Mouse (Mus musculus) myocyte (in vitro differentiated cells): ENCODE results near the gene Sptlc3. TPM values are rescaled to one million over a fixed set of nuclear protein-coding genes. Genes with fewer than 3 reads are reported as not detected.

Experiments
- H3K27me3 ChIP-seq: one replicate; pipeline ENCODE4 v1.6.1; 2011; ENCODE audit not compliant: control insufficient read depth, insufficient read depth, insufficient read length
- H3K36me3 ChIP-seq: one replicate; pipeline ENCODE4 v1.6.1; 2011; ENCODE audit not compliant: control insufficient read depth, insufficient read depth
- H3K4me2 ChIP-seq: one replicate; pipeline ENCODE4 v1.6.1; 2011; ENCODE audit warnings: low read depth, control low read depth
- H3K4me3 ChIP-seq: one replicate; pipeline ENCODE4 v1.5.1; 2011; ENCODE audit warnings: mild to moderate bottlenecking, control low read depth, moderate library complexity
- H3K79me2 ChIP-seq: one replicate; pipeline ENCODE4 v1.6.1; 2011; ENCODE audit not compliant: control insufficient read depth, insufficient read depth
- H3ac ChIP-seq: one replicate; pipeline ENCODE4 v1.6.1; 2011; ENCODE audit not compliant: control insufficient read depth, insufficient read length
- CEBPB ChIP-seq: IDR thresholded peaks from 2 replicates; pipeline ENCODE4 v1.6.1; 2011; ENCODE audit warnings: mild to moderate bottlenecking, moderate library complexity; ENCODE audit not compliant: poor library complexity, insufficient read depth, severe bottlenecking
- E2F4 ChIP-seq: IDR thresholded peaks from one replicate; pipeline ENCODE4 v1.6.1; 2011; ENCODE audit warnings: mild to moderate bottlenecking, control low read depth, moderate library complexity; ENCODE audit not compliant: insufficient read depth
- MAX ChIP-seq: IDR thresholded peaks from one replicate; pipeline ENCODE4 v1.6.1; 2011; ENCODE audit warnings: low read depth, mild to moderate bottlenecking, control low read depth
- MYOD1 ChIP-seq, 3 experiments: IDR thresholded peaks; one replicate each; pipeline ENCODE4 v1.6.1; 2011; ENCODE audit warnings: control low read depth in 2 of 3, low read depth in 2 of 3, mild to moderate bottlenecking in 2 of 3, moderate library complexity in 1 of 3; ENCODE audit not compliant: insufficient read length in 2 of 3, control insufficient read depth in 1 of 3
- MYOG ChIP-seq, 3 experiments: IDR thresholded peaks; one replicate each; pipeline ENCODE4 v1.6.1; 2011; ENCODE audit warnings: control low read depth in 2 of 3, low read depth in 2 of 3, mild to moderate bottlenecking in 2 of 3; ENCODE audit not compliant: insufficient read length in 2 of 3, control insufficient read depth in 1 of 3, insufficient read depth in 1 of 3
- POLR2A ChIP-seq: IDR thresholded peaks from one replicate; pipeline ENCODE4 v1.6.1; 2011; ENCODE audit warnings: low read depth, mild to moderate bottlenecking, control low read depth, moderate library complexity; ENCODE audit not compliant: insufficient read length
- POLR2AphosphoS2 ChIP-seq: IDR thresholded peaks from one replicate; pipeline ENCODE4 v1.6.1; 2011; ENCODE audit warnings: low read depth, control low read depth; ENCODE audit not compliant: insufficient read length
- REST ChIP-seq: IDR thresholded peaks from one replicate; pipeline ENCODE4 v1.6.1; 2011; ENCODE audit warnings: mild to moderate bottlenecking, control low read depth, moderate library complexity; ENCODE audit not compliant: insufficient read depth, insufficient read length
- SRF ChIP-seq: IDR thresholded peaks from one replicate; pipeline ENCODE4 v1.6.1; 2011; ENCODE audit warnings: low read depth; ENCODE audit not compliant: control insufficient read depth, insufficient read length
- TCF12 ChIP-seq: IDR thresholded peaks from one replicate; pipeline ENCODE4 v1.6.1; 2011; ENCODE audit warnings: mild to moderate bottlenecking, control low read depth; ENCODE audit not compliant: poor library complexity, insufficient read depth, severe bottlenecking
- TCF3 ChIP-seq: IDR thresholded peaks from one replicate; pipeline ENCODE4 v1.6.1; 2011; ENCODE audit warnings: low read depth, control low read depth; ENCODE audit not compliant: insufficient read length
- USF1 ChIP-seq: IDR thresholded peaks from one replicate; pipeline ENCODE4 v1.6.1; 2011; ENCODE audit warnings: low read depth, mild to moderate bottlenecking, control low read depth, moderate library complexity
- polyA plus RNA-seq: library from polyadenylated mRNA; unstranded; fragments of >200 nt; fragmentation: generic; extraction: Trizol; gene quantifications from one replicate; pipeline ENCODE4 v1.2.1, GENCODE M21; 2012; ENCODE audit warnings: missing spikeins

Sptlc3 gene
- polyA plus RNA-seq, 1 experiment, result not detected

GRCm38 (mm10) chr2:139671838-139672237 lies 178.1 kb downstream of the Sptlc3 start:
- no peaks in the 10 kb centered on the region for H3K79me2 ChIP-seq
- TF ChIP-seq TCF12 (no peak), MAX (no peak), TCF3 (no peak), USF1 (no peak), SRF (no peak), E2F4 (no peak), REST (no peak), POLR2AphosphoS2 (no peak), MYOD1 (IDR thresholded peaks at IDR 0.05; ENCODE audit: control insufficient read depth in 1 of 3, insufficient read length in 2 of 3, low read depth in 2 of 3) (no peak), POLR2A (no peak), MYOG (IDR thresholded peaks at IDR 0.05; ENCODE audit: control insufficient read depth in 1 of 3, insufficient read depth in 1 of 3, insufficient read length in 2 of 3, low read depth in 2 of 3) (no peak), CEBPB (no peak)
- H3ac ChIP-seq, result no peak overlapping the region
- H3K27me3 ChIP-seq, result peaks cover under 1% of the 10 kb centered on the region
- H3K4me3 ChIP-seq, result no peak overlapping the region
- H3K4me2 ChIP-seq, result no peak overlapping the region
- no peaks in the 10 kb centered on the region for H3K36me3 ChIP-seq

DNA sequence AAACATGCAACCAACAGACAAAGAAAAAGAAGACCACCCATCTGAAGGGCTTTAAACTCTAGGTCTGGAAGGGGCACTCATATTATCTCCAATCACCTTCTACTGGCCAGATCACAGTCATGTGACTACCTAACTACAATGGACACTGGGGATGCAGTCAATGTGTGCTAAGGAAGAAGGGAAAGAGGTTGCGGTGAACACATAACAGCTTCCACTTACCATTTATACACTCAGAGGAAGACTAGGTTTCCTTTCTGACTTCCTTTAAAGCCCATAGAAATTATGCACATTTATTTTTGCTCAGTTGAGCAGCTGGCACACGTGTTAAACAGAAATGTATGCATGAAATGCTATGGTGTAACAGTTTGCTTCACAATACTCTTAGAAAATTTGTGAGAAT lies 178.7 kb downstream of the Sptlc3 start:
- Histone ChIP-seq H3K4me2 (no peak overlapping the region), H3K27me3 (peaks cover 6% of the 10 kb centered on the region), H3ac (no peak overlapping the region), H3K79me2 (no peaks in the 10 kb centered on the region), H3K36me3 (no peaks in the 10 kb centered on the region), H3K4me3 (no peak overlapping the region)
- TF ChIP-seq SRF, result no peak
- no peak for TF ChIP-seq USF1
- no peak for TF ChIP-seq REST
- no peak for TF ChIP-seq E2F4
- TF ChIP-seq TCF3, result no peak
- TF ChIP-seq TCF12, result no peak
- TF ChIP-seq POLR2A, result no peak
- no peak for TF ChIP-seq POLR2AphosphoS2

GRCm38 (mm10) chr2:139677065-139677762 lies 183.5 kb downstream of the Sptlc3 start:
- Histone ChIP-seq H3ac (no peak overlapping the region), H3K36me3 (no peaks in the 10 kb centered on the region), H3K4me3 (no peak overlapping the region), H3K79me2 (no peaks in the 10 kb centered on the region), H3K27me3 (peaks cover 26% of the 10 kb centered on the region), H3K4me2 (peak overlapping the region; percentile 59)
- TF ChIP-seq MYOD1 (IDR thresholded peaks at IDR 0.05; ENCODE audit: control insufficient read depth in 1 of 3, insufficient read length in 2 of 3, low read depth in 2 of 3) (no peak), CEBPB (no peak), TCF3 (no peak), POLR2A (no peak), REST (no peak), USF1 (no peak), SRF (no peak)

DNA sequence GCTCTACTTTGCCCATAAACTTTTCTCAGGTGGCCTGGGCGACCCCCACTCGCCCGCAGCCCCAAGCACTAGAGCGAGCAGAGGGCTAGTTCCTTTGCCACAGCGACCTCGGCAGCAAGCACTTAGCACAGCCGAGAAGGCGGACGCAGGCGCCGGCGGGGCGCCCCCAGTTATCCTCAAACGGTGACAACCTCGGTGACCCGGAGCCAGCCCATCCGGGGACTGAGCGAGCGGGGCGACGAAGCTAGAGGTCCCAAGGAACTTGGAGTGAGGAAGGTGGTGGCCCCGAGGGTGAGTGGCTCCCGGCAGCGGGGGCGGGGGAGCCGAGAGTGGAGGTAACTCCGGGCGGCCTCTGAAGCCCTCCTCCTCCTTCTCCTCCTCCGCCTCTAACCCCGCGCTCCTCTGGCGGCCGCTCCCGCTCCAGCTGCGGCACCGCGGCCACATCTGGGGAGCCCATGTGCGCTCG lies 184.1 kb downstream of the Sptlc3 start, which contains the start of gene Ism1:
Gene Ism1, plus strand, starts transcription at position 370 of the 466 bp plus-strand sequence.
- Histone ChIP-seq H3K4me2 (peak within 1 kb of the TSS; percentile 59), H3K27me3 (peaks cover 26% of the 10 kb centered on the region), H3ac (no peak within 1 kb of the TSS), H3K79me2 (no peaks in the 10 kb centered on the region), H3K4me3 (no peak within 1 kb of the TSS), H3K36me3 (no peaks in the 10 kb centered on the region)
- TF ChIP-seq USF1 (no peak), TCF3 (no peak), TCF12 (no peak), REST (no peak)

DNA sequence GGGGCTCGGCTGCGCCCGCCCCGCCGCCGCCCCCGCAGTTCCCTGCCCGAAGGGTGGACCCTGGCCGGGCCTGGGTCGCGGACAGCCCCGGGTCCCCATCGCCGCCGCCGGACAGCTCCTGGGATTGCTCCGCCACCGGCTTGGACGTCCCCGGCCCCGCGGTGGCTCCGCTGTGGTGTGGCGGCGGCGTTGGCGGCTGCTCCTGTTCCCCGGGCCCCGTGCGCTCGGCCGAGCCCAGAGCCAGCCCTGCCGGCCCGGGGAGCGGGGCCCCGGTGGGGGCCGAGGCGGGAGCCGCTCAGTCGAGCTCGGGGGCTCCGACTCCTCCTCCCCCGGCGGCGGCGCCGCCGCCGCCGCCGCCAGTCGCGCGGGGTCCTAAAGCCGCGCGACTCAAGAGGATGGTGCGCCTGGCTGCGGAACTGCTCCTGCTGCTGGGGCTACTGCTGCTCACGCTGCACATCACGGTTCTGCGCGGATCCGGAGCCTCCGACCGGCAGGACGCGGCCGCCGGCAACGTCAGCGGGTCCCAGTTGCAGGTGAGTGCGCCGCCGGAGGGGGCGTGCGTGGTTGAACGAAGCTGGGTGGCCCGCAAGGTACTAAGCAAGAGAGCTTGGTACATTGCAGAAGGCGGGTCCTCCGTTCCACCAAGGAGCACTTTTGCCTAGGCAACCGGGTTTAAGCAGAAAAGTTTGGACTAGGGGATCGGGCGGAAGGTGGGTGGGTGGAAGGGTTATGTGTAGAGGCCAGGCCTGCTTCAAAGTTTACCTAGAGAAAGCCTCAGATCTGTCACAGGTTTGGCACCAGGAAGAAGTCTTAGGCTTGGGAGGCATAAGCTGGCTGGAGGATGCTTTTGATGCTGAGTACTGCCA lies 184.8 kb downstream of the Sptlc3 start:
- peaks cover 26% of the 10 kb centered on the region for H3K27me3 ChIP-seq
- no peaks in the 10 kb centered on the region for H3K79me2 ChIP-seq
- TF ChIP-seq E2F4, result no peak
- no peak for TF ChIP-seq TCF12
- TF ChIP-seq REST, result no peak
- TF ChIP-seq MYOD1 (IDR thresholded peaks at IDR 0.05; ENCODE audit: control insufficient read depth in 1 of 3, insufficient read length in 2 of 3, low read depth in 2 of 3), result no peak
- TF ChIP-seq CEBPB, result no peak
- no peak for TF ChIP-seq SRF
- TF ChIP-seq MYOG (IDR thresholded peaks at IDR 0.05; ENCODE audit: control insufficient read depth in 1 of 3, insufficient read depth in 1 of 3, insufficient read length in 2 of 3, low read depth in 2 of 3), result no peak
- TF ChIP-seq POLR2A, result no peak
- no peak for TF ChIP-seq USF1
- no peak for TF ChIP-seq TCF3
- TF ChIP-seq POLR2AphosphoS2, result no peak
- TF ChIP-seq MAX, result no peak
- H3ac ChIP-seq, result no peak overlapping the region
- peak overlapping the region; percentile 59 for H3K4me2 ChIP-seq
- no peak overlapping the region for H3K4me3 ChIP-seq
- H3K36me3 ChIP-seq, result no peaks in the 10 kb centered on the region
